Mouse (Mus musculus) frontal cortex, postnatal 10 days (tissue): ENCODE results near the gene Gpsm3.

ENCODE experiments used
- DNase-seq, 2 experiments: peaks; one replicate each; pipeline ENCODE4 v3.0.0; 2022; ENCODE audit warnings: low spot score in 2 of 2, mixed read lengths in 1 of 2

Gene Gpsm3

DNA sequence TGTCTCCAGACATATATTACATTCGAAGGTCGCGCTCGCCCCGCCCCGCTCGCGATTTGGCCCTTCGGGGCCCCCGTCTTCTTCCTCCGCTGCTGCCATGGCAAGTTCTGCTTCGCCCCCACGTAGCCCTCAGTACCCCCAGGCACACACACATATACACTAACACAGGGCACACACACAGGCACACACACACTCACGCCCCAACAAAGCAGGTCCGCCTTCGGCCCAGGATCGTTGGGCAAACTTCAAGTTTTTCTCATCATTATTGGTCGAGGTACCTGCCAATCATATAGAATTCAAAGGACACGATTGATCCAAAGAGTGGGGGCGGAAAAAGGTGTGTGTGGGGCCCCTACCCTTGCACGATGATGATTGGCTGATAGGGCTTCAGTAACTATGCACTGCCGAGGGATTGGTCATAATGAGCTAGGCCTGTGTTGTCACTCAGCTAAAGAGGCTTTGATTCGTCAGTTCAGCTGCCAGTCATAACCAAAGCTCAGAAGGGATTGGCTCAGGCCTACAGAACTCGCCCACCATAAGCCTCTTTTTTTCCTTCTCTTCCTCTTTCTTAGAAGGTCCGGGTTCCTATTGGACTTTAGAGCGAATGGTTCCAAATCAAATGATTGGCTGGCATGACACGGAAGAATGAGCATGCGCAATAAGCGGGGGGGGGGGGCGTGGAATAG, 13.9 kb downstream of the Gpsm3 start, which contains the start of gene Rnf5:
TSS of gene Rnf5 (minus strand) at position 316 of the 686 bp plus-strand sequence.
- peak; percentile 99 to 100 for DNase-seq

DNA sequence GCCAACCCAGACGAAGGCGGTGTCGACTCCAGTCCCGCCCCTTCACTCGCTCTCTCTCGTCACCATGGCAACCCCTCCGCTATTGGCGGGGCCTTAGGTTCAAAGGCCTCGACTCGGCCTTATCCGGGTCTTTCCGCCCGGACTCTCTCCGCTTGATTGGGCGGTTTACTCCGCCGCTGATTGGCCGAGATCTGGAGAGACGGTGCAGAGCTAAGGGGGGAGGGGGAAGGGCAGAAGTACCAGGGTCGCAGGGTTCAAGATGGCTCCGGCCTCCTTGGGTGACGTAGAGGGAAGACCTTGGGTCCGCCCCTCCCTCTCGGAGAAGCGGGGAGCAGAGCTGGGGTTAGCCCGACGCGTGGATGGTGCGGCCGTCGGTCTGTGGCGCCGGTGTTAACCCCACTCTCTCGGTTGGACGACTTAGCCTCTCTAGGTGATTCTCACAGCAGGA, 14.5 kb downstream of the Gpsm3 start, which contains the start of gene Agpat1:
TSS of gene Agpat1 (plus strand) at position 202 of the 448 bp plus-strand sequence.
- DNase-seq = peak; percentile 98

DNA sequence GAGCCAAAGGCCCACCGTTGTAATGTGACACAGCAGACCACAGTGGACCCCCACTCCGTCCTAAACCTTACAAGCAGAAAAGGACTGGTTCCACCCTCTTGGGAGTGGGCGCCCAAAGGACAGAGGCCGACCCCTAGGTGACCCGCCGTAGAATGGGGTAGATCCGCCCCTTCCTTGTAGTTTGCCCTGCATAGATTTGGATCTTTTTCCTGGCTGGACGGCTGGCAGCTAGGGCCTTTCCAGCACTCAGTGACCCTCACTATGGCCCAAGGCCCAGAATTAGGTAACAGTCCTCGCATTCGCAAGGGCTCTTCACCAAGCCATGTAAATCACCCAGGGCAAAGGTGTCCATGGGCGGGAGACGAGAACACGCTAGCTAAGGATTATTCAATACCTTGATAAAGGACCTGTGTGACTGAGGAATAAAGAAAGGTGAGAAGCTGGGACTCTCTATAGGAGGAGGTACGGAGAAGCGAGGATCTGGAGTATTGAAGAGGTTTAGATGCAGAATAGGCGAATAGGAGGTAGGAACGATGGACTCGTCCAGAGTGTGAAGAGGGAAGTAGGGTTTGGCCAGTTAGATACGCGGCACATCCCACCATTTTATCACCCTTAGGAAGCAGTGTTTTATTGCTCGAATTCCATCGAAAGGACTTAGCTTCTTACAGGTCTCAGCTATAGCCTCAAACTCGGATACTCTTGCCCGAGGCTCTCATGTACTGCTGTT, 15.1 kb downstream of the Gpsm3 start:
- DNase-seq = no peak

DNA sequence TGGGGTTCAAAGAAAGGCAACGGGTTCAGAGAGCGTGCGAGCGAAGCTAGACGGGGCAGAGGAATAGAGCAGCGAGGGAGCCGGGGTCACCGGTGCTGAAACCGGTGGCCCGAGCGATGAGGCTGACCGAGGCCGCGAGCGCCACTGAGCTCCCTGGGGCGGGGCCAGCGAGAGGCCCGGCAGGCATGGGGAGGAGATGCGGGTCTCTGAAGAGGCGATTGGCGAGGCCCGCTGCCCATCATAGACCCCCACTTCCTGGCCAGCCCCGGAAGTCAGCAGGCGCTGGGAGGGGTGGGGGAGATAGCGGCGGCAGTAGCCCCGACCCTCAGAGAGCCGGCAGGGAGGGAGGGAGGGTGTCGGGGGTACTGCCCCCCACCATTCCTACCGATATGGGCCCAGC, 16.0 kb downstream of the Gpsm3 start:
- peak; percentile 96 to 98 for DNase-seq

DNA sequence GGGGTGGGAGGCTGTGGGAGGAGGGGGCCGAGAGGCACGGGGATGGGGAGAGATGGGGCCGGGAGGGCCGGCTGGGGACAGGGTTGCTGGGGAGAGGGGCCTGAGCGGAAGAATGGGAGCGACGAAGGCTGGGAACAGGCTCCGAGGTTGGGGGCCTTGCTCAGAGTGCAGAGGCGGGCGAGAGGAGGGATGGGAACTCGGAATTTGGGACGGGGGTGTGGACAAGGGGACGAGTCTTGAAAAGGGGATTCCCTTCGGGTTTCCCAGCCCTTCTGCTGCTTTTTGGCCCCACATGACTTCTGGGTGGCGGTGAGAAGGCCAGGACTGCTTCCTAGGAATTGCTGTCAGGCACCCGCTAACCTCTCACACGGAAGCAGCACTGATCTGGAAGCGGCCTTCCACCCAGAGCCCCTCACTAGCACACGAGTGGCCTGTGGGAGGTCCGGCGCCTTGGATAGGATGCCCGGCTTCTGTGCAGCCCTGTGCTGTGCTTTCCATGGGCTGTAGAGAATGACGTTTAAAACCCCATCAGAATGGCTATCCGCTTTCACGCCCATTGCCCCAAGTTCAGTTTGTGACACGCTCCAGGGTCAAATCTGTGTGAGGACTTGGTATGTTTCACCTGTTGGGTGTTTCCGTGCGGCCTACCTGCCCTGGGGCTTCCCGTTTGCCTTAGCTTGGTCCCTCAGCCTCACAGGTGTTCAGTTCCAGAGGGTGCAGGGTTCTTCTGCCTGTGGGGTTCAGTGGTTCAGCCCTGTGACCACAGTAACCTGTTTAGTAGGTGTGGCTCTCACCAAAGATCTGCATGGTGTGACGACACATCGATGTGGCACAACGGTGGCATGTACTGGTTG, 16.8 kb downstream of the Gpsm3 start:
- DNase-seq = no peak

DNA sequence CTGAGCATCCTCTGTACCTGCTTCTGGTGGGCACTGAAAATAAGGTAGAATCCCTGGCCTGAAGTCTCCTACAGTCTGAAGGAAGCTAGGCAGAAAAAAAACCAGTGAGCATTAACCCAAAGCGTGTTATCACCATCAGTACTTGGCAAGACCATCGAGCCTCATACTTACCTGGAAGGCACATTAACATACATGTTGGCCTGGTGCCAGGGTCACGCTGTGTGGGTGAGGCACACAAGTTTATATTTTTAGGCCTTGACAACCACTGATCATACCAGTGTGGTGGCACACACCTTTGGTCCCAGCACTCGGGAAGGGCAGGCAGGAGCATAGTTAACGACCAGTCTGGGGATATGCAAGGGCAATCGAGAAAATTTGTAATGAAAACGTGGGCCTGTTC, 18.4 kb downstream of the Gpsm3 start:
- DNase-seq = no peak

DNA sequence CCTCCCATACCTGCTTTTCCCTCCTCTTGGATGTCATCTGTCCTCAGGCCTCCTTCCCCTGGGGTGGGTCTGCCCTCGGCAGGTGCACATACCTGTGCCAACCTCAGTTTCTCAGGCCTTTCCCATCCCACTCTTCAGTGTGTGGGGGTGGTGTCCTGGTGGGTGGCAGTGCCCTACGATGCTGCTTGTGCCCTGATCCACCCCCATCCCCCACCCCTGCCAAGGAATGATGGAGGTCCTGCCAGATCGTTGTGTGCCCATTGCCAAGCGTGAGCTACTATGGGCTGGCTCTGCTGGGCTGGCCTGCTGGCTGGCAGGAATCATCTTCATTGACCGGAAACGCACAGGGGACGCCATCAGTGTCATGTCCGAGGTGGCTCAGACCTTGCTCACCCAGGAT, 21.4 kb downstream of the Gpsm3 start:
- DNase-seq = no peak

DNA sequence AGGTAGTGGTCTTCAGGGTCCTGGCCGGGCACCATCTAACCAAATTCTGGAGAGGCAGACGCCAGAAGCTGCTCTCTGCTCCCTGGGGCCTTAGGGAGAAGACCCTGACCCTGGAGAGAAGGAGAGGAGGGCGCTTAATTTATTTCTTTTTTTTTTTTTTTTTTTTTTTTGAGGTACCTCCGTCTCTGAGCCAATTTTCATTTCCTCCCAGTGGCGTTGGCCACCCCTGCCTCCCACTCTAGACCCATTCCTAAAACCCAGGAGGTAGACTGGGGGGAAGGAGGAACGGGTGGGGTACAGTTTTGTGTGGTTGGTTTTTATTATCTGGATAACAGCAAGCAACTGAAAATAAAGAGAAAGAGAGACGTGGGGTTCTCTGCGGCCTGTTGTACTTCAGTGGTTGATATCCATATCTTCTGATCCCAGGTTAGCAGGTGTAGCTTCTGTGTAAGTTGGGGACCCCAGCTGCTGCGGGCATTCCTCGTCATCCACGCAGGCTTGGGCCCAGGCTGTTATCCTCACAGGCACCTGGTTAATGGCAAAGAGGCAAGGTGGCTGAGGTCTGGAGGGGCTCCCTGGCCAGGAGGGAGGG, 23.5 kb downstream of the Gpsm3 start:
- no peak for DNase-seq

DNA sequence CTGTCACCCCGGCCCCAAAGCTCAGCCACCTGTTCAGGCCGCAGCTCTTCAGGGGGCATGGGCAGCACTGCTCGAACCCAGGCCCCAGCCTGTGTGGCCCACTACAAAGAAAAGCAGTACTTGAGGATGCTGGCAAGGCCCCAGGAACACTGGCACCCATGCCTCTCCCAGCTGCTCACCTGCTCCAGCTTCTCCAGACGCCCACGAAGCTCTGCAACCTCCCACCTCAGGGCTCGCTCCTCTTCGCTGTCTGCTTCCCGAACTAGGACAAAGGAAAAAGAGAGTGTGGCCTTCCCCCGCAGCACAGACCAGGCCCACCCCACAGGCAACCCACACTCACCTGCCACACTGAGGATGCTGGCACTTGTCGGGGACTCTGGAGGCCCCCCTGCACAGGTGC, 24.2 kb downstream of the Gpsm3 start:
- DNase-seq = no peak

DNA sequence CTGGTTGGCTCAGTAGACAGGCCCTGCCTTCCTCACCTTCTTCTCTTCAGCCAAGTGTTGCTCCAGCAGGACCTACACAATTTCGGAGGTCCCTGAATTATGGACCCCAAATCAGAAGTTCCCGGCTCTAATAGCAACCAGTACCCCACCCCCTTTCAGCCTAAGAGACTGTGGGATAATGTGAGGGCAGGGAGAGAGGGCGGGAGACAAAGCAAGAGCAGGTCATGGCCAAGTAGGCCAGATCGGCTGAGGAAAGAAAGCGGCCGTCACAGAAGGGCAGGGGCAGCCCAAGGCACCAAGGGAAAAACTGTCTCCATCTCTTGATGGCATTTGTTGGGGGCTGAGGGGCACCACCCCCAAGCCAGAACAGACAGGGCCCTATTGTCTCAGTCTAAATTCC, 26.3 kb downstream of the Gpsm3 start, which contains the start of gene Egfl8:
TSS of gene Egfl8 (minus strand) at position 101 of the 400 bp plus-strand sequence.
- DNase-seq = no peak

DNA sequence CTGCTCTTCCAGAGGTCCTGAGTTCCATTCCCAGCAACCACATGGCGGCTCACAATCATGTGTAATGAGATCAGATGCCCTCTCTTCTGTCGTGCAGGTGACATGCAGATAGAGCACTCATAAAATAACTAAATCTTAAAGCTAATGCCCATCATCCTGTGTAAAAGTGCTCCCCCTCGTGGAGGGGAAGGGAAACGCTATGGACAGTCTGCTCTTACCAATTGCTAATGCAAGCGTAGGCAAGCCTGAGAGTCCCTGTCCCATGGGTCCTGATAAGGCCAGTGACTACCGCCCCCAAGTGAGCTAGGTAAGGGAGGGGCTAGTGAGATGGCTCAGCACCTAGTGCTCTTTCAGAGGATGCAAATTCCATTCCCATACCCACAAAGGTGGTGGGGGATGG, 29.4 kb downstream of the Gpsm3 start:
- DNase-seq = peak in 1 of 2 experiments; percentile 49

DNA sequence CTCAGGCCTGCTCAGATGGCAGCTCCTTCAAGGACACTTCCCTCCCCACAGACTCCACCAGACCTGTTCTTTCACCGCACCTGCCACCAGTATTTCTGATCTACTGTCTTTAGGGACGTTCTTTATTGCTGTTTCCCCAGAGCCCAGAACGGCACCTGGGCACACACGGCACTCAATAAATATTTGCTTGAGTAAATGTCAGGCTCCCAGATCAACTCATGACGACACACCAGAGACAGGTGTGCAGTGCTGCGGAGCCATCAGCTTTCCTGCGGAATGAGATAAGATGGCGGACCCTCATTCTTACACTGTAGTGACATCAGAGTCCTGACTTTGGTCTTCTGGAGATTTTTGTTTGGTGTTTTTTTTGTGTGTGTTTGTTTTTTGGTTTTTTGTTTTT, 31.4 kb downstream of the Gpsm3 start:
- DNase-seq = no peak

DNA sequence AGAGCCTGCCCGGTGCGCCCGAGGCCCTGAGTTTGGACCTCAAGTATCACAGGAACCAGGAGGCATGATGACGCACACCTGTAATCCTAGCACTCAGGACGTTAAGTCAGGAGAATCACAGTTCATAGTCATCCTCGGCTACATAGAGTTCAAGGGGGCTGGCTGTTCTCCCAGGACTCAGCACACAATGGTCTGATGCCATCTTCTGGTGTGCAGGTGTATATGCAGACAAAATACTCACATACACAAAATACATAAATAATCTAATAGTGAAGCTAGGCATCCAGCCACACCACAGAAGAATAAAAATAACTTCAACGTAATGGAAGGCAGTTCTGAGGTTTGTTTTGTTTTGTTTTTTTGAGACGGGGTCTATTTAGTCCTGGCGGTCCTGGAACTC, 33.6 kb downstream of the Gpsm3 start:
- no peak for DNase-seq

DNA sequence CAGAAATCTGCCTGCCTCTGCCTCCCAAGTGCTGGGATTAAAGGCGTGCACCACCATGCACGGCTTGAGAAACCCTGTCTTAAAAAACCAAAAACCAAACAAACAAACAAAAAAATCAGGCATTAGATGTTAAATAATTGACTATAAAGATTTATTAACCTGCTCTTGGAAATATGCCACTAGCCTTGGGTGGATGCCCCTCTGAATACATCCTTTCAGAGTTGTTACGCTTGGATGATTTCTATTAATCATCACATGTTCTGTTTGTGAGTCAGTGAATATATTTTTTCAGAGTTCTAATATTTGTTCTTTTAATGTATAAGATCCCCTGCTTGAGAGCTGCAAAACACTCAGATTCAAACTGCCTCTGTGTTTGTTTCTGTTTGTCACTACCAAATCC, 35.4 kb downstream of the Gpsm3 start:
- DNase-seq = no peak

DNA sequence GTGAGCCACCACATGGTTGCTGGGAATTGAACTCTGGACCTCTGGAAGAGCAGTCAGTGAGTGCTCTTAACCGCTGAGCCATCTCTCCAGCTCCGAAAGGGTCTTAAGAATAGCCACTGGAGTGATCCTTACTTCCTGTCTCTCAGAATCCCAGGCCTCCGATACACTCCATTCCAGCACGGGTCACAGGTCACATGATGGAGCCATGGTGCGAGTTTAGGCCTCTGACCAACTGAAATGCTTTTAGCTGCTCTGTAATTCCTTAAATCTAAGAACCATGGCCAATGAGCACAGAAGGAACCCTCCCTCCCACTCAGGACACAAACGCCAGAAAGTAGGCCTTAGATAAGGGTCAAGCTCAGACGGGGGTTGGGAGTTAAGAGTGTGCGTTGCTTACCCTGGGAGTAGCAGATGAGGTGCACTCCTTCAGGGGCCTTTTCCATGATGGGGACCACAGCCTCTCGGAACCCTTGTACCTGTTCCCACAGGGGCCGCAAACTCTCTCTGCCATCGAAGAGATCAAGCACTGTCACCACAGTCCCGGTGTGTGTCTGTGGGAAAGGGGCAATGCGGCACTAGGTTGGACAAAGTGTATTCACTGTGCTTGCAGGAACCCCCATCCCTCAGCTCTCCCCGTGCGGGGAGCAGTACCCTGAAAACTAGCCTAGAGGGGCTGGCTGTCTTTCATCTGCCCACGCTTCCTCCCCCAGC, 36.6 kb downstream of the Gpsm3 start:
- DNase-seq = no peak

DNA sequence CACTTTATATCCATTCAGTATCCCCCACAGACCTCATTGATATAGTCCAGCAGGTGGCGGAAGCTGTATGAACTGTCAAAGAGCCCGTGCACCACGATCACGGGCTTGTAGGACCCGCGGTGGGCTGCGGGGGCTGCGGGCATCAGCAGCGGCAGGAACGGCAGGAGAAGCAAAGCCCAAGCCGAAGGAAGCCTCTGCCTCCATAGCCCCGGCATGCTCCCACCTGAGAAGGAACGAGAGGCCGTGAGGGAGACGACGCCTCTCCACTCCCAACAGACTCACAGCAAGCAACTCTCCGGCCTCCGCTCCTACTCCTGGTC, 37.1 kb downstream of the Gpsm3 start:
- no peak for DNase-seq

DNA sequence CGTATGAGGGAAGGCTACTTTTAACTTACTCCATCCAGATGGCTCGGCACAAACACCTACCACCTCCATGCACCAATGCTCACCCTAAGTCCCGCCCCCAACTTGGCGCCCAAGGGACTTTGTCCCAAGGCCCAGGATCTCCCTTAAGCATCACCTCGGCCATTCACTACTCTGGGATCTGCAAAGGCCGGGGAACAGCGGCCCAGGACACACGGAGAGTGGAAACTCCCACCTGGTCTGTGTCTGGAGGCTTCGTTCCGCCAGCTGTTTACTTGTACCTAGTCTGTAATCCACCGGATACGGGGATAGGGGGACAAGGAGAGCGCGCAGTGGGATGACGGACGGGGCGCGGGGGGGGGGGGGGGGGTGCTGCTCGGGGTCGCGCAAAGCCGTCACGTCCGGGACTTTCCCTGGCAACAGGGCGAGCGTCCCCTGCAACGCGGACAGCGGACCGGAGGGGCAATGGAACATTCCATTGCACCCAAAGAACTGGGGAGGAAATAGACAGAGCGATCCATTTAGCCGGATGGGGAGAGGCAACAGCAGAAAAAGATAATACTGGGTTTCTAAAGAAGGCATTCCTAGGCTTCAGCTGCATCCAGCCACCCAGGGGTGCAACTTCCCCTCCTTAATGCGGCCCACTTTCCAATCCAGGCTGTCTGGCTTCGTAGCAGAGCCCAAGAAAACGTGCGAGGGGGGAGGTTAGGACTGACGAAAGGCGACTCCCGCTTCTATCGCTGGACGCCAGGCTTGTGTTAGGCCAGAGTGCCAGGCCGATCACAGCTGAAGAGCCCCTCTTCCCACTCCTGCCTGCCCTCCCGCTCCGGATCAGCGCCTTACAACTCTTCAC, 37.7 kb downstream of the Gpsm3 start:
- peak; percentile 86 to 88 for DNase-seq

DNA sequence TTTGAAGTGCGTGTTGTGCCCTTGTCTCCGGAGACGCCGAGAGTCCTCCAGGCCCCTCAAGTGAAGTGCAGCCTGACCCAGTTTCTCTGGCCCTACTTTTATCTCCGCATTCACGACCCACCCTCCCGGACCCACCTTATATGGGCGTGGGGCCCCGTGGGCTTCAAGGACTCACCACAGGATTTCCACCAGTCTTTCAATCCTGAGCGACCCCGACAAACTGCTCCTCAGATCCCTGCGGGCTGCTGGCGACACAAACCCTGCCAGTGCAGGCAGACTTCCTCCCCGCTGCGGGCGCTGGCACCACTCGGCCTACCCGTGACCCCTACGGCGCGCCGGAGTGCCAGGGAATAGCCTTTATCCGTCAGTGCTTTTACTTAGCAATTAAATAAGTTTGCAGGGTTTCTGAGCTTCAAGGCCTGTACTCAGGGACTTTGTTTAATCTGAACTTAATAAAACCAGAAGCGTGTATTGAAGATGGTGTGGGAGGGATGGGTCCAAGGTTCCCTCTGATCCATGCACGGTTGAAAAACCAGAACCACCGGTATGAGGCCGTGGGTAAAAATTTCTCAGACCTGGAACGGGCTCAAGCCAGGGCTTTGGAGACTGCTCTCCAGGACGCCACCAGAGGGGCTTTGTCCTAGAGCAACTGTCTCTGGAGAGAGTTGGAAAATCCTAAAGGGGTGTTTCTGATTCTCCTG, 38.5 kb downstream of the Gpsm3 start, which contains the start of gene Ppt2:
TSS of gene Ppt2 (minus strand) at position 568 of the 701 bp plus-strand sequence.
- peak in 1 of 2 experiments; percentile 50 for DNase-seq

DNA sequence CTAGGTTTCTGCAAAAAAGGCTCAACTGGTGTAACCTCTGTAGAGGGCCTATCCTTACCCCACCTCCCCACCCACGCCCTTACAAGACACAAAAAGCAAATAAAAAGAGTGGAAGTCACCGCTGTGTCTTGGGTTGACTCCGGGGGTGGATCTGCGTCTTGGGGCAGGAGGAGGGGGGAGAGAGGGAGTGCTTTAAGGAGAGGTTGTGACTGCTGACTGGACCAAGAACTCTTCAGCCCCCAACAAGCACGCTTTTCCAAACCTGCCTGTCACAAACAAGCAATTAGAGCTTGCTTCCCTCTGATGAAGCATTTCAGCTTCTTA, 39.0 kb downstream of the Gpsm3 start:
- no peak for DNase-seq
